Mouse (Mus musculus) CH12.LX (cell line): ENCODE measurements around the gene S100a7a. TPM values are rescaled to one million over a fixed set of nuclear protein-coding genes. Genes with fewer than 3 reads are reported as not detected.

Experiments used
- DNase-seq: peaks from one replicate; pipeline ENCODE4 v3.0.0-alpha.2; 2013; ENCODE audit errors: extremely low read depth
- H3K27ac ChIP-seq: 2 replicates; pipeline ENCODE4 v1.5.1; 2012; ENCODE audit warnings: low read depth, mild to moderate bottlenecking, control low read depth, moderate library complexity; ENCODE audit not compliant: insufficient read depth
- H3K27me3 ChIP-seq: replicated peaks from 2 replicates; pipeline ENCODE3; 2012; ENCODE audit warnings: inconsistent platforms
- H3K36me3 ChIP-seq, 2 experiments: replicated peaks in 1 of 2; 2 replicates each; pipeline versions ENCODE3 to v1.6.1; 2012; ENCODE audit warnings: inconsistent platforms in 1 of 2, low read length in 1 of 2, mild to moderate bottlenecking in 1 of 2, mixed read lengths in 1 of 2, moderate library complexity in 1 of 2; ENCODE audit not compliant: control insufficient read depth in 1 of 2, insufficient read depth in 1 of 2
- H3K4me1 ChIP-seq, 2 experiments: 2 replicates each; pipeline ENCODE4 v1.6.1; 2012; ENCODE audit warnings: inconsistent platforms in 1 of 2, moderate library complexity in 1 of 2; ENCODE audit not compliant: insufficient read depth in 2 of 2, control insufficient read depth in 1 of 2
- H3K4me2 ChIP-seq: 2 replicates; pipeline ENCODE4 v1.6.1; 2012; ENCODE audit warnings: low read depth, mild to moderate bottlenecking, control low read depth; ENCODE audit not compliant: poor library complexity, insufficient read depth, severe bottlenecking
- H3K4me3 ChIP-seq, 3 experiments: fragments of 150-350 bp in 1 of 3; sonication (generic) in 1 of 3; replicated peaks in 1 of 3; 2 replicates each; pipeline versions ENCODE3 to v1.5.1; 2011 to 2012; ENCODE audit warnings: low read depth in 2 of 3, low read length in 2 of 3, mild to moderate bottlenecking in 2 of 3, moderate library complexity in 2 of 3, control low read depth in 1 of 3, improper control_type of control experiment in 1 of 3, inconsistent platforms in 1 of 3, mixed read lengths in 1 of 3; ENCODE audit not compliant: poor library complexity in 1 of 3
- H3K79me2 ChIP-seq: replicated peaks from 2 replicates; pipeline ENCODE4 v1.6.1; 2012; ENCODE audit warnings: mild to moderate bottlenecking, moderate library complexity; ENCODE audit not compliant: control insufficient read depth, poor library complexity, insufficient read depth, severe bottlenecking; ENCODE audit errors: extremely low read depth
- H3K9ac ChIP-seq: 2 replicates; pipeline ENCODE4 v1.6.1; 2012; ENCODE audit warnings: low read depth, mild to moderate bottlenecking, control low read depth, moderate library complexity; ENCODE audit not compliant: insufficient read depth
- H3K9me3 ChIP-seq: replicated peaks from 2 replicates; pipeline ENCODE3; 2012; ENCODE audit warnings: low read length, inconsistent platforms, mixed read lengths
- BHLHE40 ChIP-seq: IDR thresholded peaks from 2 replicates; pipeline ENCODE4 v1.6.1; 2011; ENCODE audit warnings: mild to moderate bottlenecking, low read depth, low read length, improper control_type of control experiment
- CHD2 ChIP-seq: IDR thresholded peaks from 2 replicates; pipeline ENCODE4 v1.6.1; 2011; ENCODE audit warnings: low read length, improper control_type of control experiment
- CTCF ChIP-seq, 2 experiments: IDR thresholded peaks in 1 of 2; conservative IDR thresholded peaks in 1 of 2; 2 replicates each; pipeline ENCODE4 v1.5.1; 2011 to 2012; ENCODE audit warnings: low read depth in 2 of 2, low read length in 2 of 2, improper control_type of control experiment in 1 of 2, inconsistent platforms in 1 of 2, mild to moderate bottlenecking in 1 of 2, moderate library complexity in 1 of 2
- E2F4 ChIP-seq: IDR thresholded peaks from 2 replicates; pipeline ENCODE4 v1.6.1; 2011; ENCODE audit warnings: low read depth, low read length, improper control_type of control experiment; ENCODE audit not compliant: insufficient replicate concordance
- HCFC1 ChIP-seq: IDR thresholded peaks from 2 replicates; pipeline ENCODE4 v1.6.1; 2012; ENCODE audit warnings: low read depth, mild to moderate bottlenecking, inconsistent platforms, low read length, improper control_type of control experiment
- IRF4 ChIP-seq: IDR thresholded peaks from 2 replicates; pipeline ENCODE4 v1.6.1; 2014; ENCODE audit warnings: low read depth, mild to moderate bottlenecking, inconsistent platforms, low read length, improper control_type of control experiment
- MEF2A ChIP-seq: IDR thresholded peaks from 2 replicates; pipeline ENCODE4 v1.6.1; 2014; ENCODE audit warnings: low read depth, mild to moderate bottlenecking, inconsistent platforms, low read length, improper control_type of control experiment, borderline replicate concordance
- MXI1 ChIP-seq: IDR thresholded peaks from 2 replicates; pipeline ENCODE4 v1.6.1; 2011; ENCODE audit warnings: mild to moderate bottlenecking, low read depth, low read length, improper control_type of control experiment
- PAX5 ChIP-seq: IDR thresholded peaks from 2 replicates; pipeline ENCODE4 v1.6.1; 2012; ENCODE audit warnings: low read length, inconsistent platforms, mixed read lengths
- RAD21 ChIP-seq: IDR thresholded peaks from 2 replicates; pipeline ENCODE4 v1.6.1; 2011; ENCODE audit warnings: low read depth, mild to moderate bottlenecking, low read length, improper control_type of control experiment, moderate library complexity
- TCF12 ChIP-seq: IDR thresholded peaks from 2 replicates; pipeline ENCODE4 v1.6.1; 2014; ENCODE audit warnings: low read depth, mild to moderate bottlenecking, inconsistent platforms, low read length, improper control_type of control experiment
- UBTF ChIP-seq: IDR thresholded peaks from 2 replicates; pipeline ENCODE4 v1.6.1; 2012; ENCODE audit warnings: low read depth, mild to moderate bottlenecking, inconsistent platforms, low read length, improper control_type of control experiment, moderate library complexity
- USF1 ChIP-seq: IDR thresholded peaks from 2 replicates; pipeline ENCODE4 v1.6.1; 2014; ENCODE audit warnings: low read depth, mild to moderate bottlenecking, inconsistent platforms, low read length, improper control_type of control experiment
- ZMIZ1 ChIP-seq: IDR thresholded peaks from 2 replicates; pipeline ENCODE4 v1.6.1; 2012; ENCODE audit warnings: low read depth, mild to moderate bottlenecking, inconsistent platforms, low read length, improper control_type of control experiment
- dilution Hi-C: fragments of 300-500 bp; cut with MboI; formaldehyde crosslinking; loops from 2 replicates; pipeline ENCODE4 v1.14.3; 2020; ENCODE audit warnings: low sequenced_read_pairs; ENCODE audit not compliant: extremely low pct_unique_long_range_greater_than_20kb, extremely low pct_ligation_motif_present
- in situ Hi-C: fragments of 300-500 bp; cut with MboI; formaldehyde crosslinking; loops from 3 replicates; pipeline ENCODE4 v1.14.3; 2019; ENCODE audit warnings: low sequenced_read_pairs, low pct_ligation_motif_present, low pct_unique_long_range_greater_than_20kb, mixed read lengths
- polyA plus RNA-seq: library from polyadenylated mRNA; unstranded; fragments of >175 nt; gene quantifications from 2 replicates; pipeline ENCODE4 v1.2.1, GENCODE M21; 2012; ENCODE audit warnings: low read depth; ENCODE audit not compliant: insufficient read length
- total RNA-seq, 2 experiments: library from RNA; depleted of rRNA; stranded (reverse); fragments of 300-350 nt in 1 of 2; fragments of >200 nt in 1 of 2; gene quantifications; 2 replicates each; pipeline ENCODE4 v1.2.3; 2012 to 2014

The S100a7a gene
- total and polyA plus RNA-seq, 3 experiments: not detected

DNA sequence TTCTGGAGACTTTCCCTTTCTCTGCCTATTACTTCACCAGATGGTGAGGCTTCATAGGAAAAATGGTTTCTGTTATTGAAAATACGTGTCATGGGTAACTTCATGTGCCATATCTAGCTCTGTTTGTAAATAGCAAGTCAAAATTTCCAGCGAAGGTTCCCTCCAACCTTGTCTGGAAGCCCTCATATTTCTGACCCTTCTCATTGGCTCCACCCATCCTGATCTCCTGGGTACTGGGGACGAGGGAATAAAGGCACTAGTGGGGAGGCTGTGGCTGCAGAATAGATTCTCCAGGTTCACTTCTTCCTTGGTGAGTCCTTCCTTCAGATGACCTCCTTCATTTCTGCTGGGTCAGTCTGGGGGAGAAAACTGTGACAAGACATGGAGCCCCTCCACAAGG, 45.6 kb upstream of the S100a7a start, which contains the start of gene S100a5:
S100a5 (plus strand) TSS at position 301 of the 400 bp plus-strand sequence.
- in situ Hi-C loops (no loop called here), dilution Hi-C loops (no loop called here)
- H3K36me3 ChIP-seq: no peaks in the 10 kb centered on the region
- H3K9ac ChIP-seq: no peak within 1 kb of the TSS
- no peaks in the 10 kb centered on the region for H3K79me2 ChIP-seq
- peaks cover 0 to 39% of the 10 kb centered on the region in 2 experiments; a peak in 2 of 4 replicates for H3K4me1 ChIP-seq
- H3K9me3 ChIP-seq: no peaks in the 10 kb centered on the region
- TF ChIP-seq E2F4 (no peak), MXI1 (no peak), HCFC1 (no peak)
- H3K27me3 ChIP-seq: peaks cover 2% of the 10 kb centered on the region
- no peak within 1 kb of the TSS for H3K27ac ChIP-seq
- no peak within 1 kb of the TSS for H3K4me3 ChIP-seq
- DNase-seq: no peak
- no peak within 1 kb of the TSS for H3K4me2 ChIP-seq

DNA sequence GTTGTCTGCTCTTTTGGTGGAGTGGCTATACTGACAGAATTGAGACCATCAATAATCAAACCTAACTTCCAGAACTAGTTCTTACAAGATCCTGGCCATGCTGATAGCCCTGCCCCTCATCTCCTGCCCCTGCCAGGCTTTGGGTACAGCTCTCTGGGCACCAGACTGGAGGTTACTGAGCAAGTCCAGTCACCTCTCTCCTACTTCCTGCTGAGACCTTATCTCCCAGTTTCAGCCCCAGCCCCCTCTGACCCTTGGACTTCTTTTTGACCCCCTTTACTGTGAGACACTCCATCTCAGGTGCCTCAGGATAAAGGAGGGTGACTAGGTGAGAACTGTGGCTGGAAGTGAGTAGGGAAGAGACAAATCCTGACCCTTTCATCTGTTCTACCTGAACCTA, 44.7 kb upstream of the S100a7a start:
- in situ Hi-C loops: no loop called here
- Histone ChIP-seq H3K27me3 (peaks cover 2% of the 10 kb centered on the region), H3K9me3 (no peaks in the 10 kb centered on the region), H3K36me3 (no peaks in the 10 kb centered on the region)
- no peak for DNase-seq
- TF ChIP-seq PAX5: no peak
- no peak for TF ChIP-seq BHLHE40
- TF ChIP-seq E2F4: no peak
- TF ChIP-seq CHD2: no peak
- TF ChIP-seq RAD21: no peak
- TF ChIP-seq CTCF (conservative IDR thresholded peaks at IDR 0.05 in 1 of 2, IDR thresholded peaks at IDR 0.05 in 1 of 2; ENCODE audit: low read depth in 2 of 2, low read length in 2 of 2): no peak
- no peak for TF ChIP-seq USF1
- TF ChIP-seq UBTF: no peak
- TF ChIP-seq, all 38 proteins: peak for 0
- Histone ChIP-seq H3K79me2 (no peaks in the 10 kb centered on the region), H3K4me3 (no peak overlapping the region), H3K4me1 (peaks cover 0 to 35% of the 10 kb centered on the region in 2 experiments; a peak in 2 of 4 replicates), H3K9ac (no peak overlapping the region), H3K27ac (no peak overlapping the region), H3K4me2 (no peak overlapping the region)
- dilution Hi-C loops: no loop called here

DNA sequence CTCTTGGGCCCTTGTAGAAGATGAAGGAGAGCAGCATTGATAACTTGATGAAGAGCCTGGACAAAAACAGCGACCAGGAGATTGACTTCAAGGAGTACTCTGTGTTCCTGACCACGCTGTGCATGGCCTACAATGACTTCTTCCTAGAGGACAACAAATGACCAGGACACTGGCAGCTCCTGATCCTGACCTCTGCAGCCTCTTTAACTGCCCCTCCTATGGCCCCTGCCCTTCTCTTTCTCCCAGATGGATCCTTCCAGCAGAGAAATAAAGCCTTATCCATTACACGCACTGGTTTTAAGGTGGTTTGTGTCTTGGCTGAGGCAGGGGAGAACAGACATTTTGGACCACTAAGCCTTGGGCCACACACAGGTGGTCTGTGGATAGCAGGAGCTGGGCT, 42.3 kb upstream of the S100a7a start:
- Histone ChIP-seq H3K9ac (no peak overlapping the region), H3K4me3 (no peak overlapping the region), H3K9me3 (no peaks in the 10 kb centered on the region), H3K27me3 (peaks cover 2% of the 10 kb centered on the region)
- DNase-seq: no peak
- TF ChIP-seq TCF12: no peak
- TF ChIP-seq ZMIZ1: no peak
- TF ChIP-seq IRF4: no peak
- no peak for TF ChIP-seq CTCF (conservative IDR thresholded peaks at IDR 0.05 in 1 of 2, IDR thresholded peaks at IDR 0.05 in 1 of 2; ENCODE audit: low read depth in 2 of 2, low read length in 2 of 2)
- no peak for TF ChIP-seq MEF2A
- TF ChIP-seq, all 38 proteins: peak for 0
- in situ Hi-C loops: loop anchor here (5.0 kb wide), 1 partner anchor 104 kb away; the partner anchor contains the start of gene Chtop
- dilution Hi-C loops: no loop called here
- Histone ChIP-seq H3K4me2 (no peak overlapping the region), H3K27ac (no peak overlapping the region), H3K79me2 (no peaks in the 10 kb centered on the region), H3K4me1 (peaks cover 0 to 42% of the 10 kb centered on the region in 2 experiments; a peak in 2 of 4 replicates), H3K36me3 (no peaks in the 10 kb centered on the region)
